Mouse (Mus musculus) limb, embryonic 14.5 days (tissue): Measurements from ENCODE around the gene Aars2. TPM values are rescaled to one million over a fixed set of nuclear protein-coding genes. Genes with fewer than 3 reads are reported as not detected.

Source experiments
- ATAC-seq: fragments of 200-750 bp; cut with Nextera tagmentation; 2 replicates; pipeline ENCODE4 v1.8.0; 2017; ENCODE audit warnings: low read depth, moderate number of reproducible peaks, moderate TSS enrichment; ENCODE audit not compliant: low FRiP score
- DNase-seq: peaks from one replicate; pipeline ENCODE4 v3.0.0-alpha.2; 2015; ENCODE audit warnings: low spot score
- H3K27ac ChIP-seq: fragments of 300-500 bp; sonication (generic); replicated peaks from 2 replicates; pipeline ENCODE4 v1.5.1; 2014; ENCODE audit warnings: low read depth, mild to moderate bottlenecking, low read length, moderate library complexity, mixed read lengths
- H3K27me3 ChIP-seq: fragments of 300-500 bp; sonication (generic); 2 replicates; pipeline ENCODE4 v1.6.1; 2014; ENCODE audit warnings: low read length, mixed read lengths; ENCODE audit not compliant: control insufficient read depth, insufficient read depth
- H3K36me3 ChIP-seq: fragments of 300-500 bp; sonication (generic); 2 replicates; pipeline ENCODE4 v1.6.1; 2014; ENCODE audit warnings: mild to moderate bottlenecking, low read length, moderate library complexity, mixed read lengths; ENCODE audit not compliant: control insufficient read depth, insufficient read depth
- H3K4me1 ChIP-seq: fragments of 300-500 bp; sonication (generic); 2 replicates; pipeline ENCODE4 v1.6.1; 2014; ENCODE audit warnings: antibody characterized with exemption, low read length, mixed read lengths; ENCODE audit not compliant: control insufficient read depth, insufficient read depth
- H3K4me2 ChIP-seq: fragments of 300-500 bp; sonication (generic); replicated peaks from 2 replicates; pipeline ENCODE4 v1.6.1; 2014; ENCODE audit warnings: low read depth, mild to moderate bottlenecking, low read length, moderate library complexity; ENCODE audit not compliant: severe bottlenecking
- H3K4me3 ChIP-seq: fragments of 300-500 bp; sonication (generic); replicated peaks from 2 replicates; pipeline ENCODE4 v1.5.1; 2014; ENCODE audit warnings: low read length
- H3K9ac ChIP-seq: fragments of 300-500 bp; sonication (generic); 2 replicates; pipeline ENCODE4 v1.6.1; 2014; ENCODE audit warnings: mild to moderate bottlenecking, low read depth, low read length, moderate library complexity; ENCODE audit not compliant: severe bottlenecking
- H3K9me3 ChIP-seq: fragments of 300-500 bp; sonication (generic); 2 replicates; pipeline ENCODE4 v1.6.1; 2016; ENCODE audit warnings: low read length; ENCODE audit not compliant: control insufficient read depth
- POLR2A ChIP-seq: fragments of 200-500 bp; IDR thresholded peaks from 2 replicates; pipeline ENCODE4 v1.8.0; 2012; ENCODE audit warnings: inconsistent platforms, mild to moderate bottlenecking, moderate library complexity, borderline replicate concordance; ENCODE audit not compliant: insufficient read depth, insufficient read length; ENCODE audit errors: extremely low read depth
- WGBS: fragments of 180-500 bp; shearing (Covaris S2); extraction: QIAGEN DNeasy Blood & Tissue Kit; methylation state at CpG from one replicate; pipeline ENCODE4 v1.1.7; 2014; 5-methylcytosine and 5-hydroxymethylcytosine counted together
- polyA plus RNA-seq, 2 experiments: library from polyadenylated mRNA; depleted of rRNA in 1 of 2; stranded (reverse) in 1 of 2; unstranded in 1 of 2; fragments of >200 nt; fragmentation: Nextera tagmentation in 1 of 2; extraction: Ambion mirVana in 1 of 2; gene quantifications; 2 replicates each; pipeline versions ENCODE4 v1.2.1 to v1.2.3; 2012 to 2014

Gene Aars2
- polyA plus RNA-seq, 2 experiments: 13.0 to 20.8 TPM

GRCm38 (mm10) chr17:45557998-45558862 is 51.6 kb downstream of the Aars2 start:
- peak overlapping the region; percentile 12; the same call in 1 of the 2 replicates for H3K9ac ChIP-seq
- H3K9me3 ChIP-seq: no peaks in the 10 kb centered on the region
- H3K27ac ChIP-seq: no peak overlapping the region
- no peak for TF ChIP-seq POLR2A
- no peak overlapping the region for H3K4me3 ChIP-seq
- no peak for DNase-seq
- ATAC-seq: no peak
- peaks cover 9% of the 10 kb centered on the region for H3K4me1 ChIP-seq
- no peaks in the 10 kb centered on the region for H3K36me3 ChIP-seq
- H3K4me2 ChIP-seq: no peak overlapping the region
- no peaks in the 10 kb centered on the region for H3K27me3 ChIP-seq
- WGBS: 68% methylated on average over 14 of the region's 16 CpGs

- no peaks in the 10 kb centered on the region for H3K27me3 ChIP-seq
- no peaks in the 10 kb centered on the region for H3K36me3 ChIP-seq
- TF ChIP-seq POLR2A: no peak
- no peak overlapping the region for H3K4me2 ChIP-seq
- ATAC-seq (no peak), DNase-seq (no peak)
- H3K9ac ChIP-seq: no peak overlapping the region
- H3K27ac ChIP-seq: no peak overlapping the region
- H3K4me1 ChIP-seq: peaks cover 15% of the 10 kb centered on the region
- WGBS: 82% methylated on average over 15 of the region's 15 CpGs
- H3K4me3 ChIP-seq: no peak overlapping the region
- H3K9me3 ChIP-seq: no peaks in the 10 kb centered on the region
These were observed 53.3 kb downstream of the Aars2 start for GRCm38 (mm10) chr17:45559732-45560525.

GRCm38 (mm10) chr17:45563216-45563615 is 56.6 kb downstream of the Aars2 start:
- no peak for DNase-seq
- Histone ChIP-seq H3K27me3 (no peaks in the 10 kb centered on the region), H3K4me1 (peaks cover 14% of the 10 kb centered on the region; the same call in 1 of the 2 replicates), H3K9ac (no peak overlapping the region; the same call in 1 of the 2 replicates), H3K4me3 (peak overlapping the region; percentile 86; the same call in 1 of the 2 replicates), H3K9me3 (no peaks in the 10 kb centered on the region), H3K27ac (no peak overlapping the region), H3K4me2 (peak overlapping the region; percentile 89), H3K36me3 (peaks cover 24% of the 10 kb centered on the region)
- no peak for TF ChIP-seq POLR2A
- 73% methylated on average over 12 of the region's 12 CpGs for WGBS
- no peak for ATAC-seq

- H3K27me3 ChIP-seq: no peaks in the 10 kb centered on the region
- DNase-seq: peak; percentile 92
- H3K4me2 ChIP-seq: peak within 1 kb of the TSS; percentile 89
- 0 out of 2 replicates have a peak, but pooled peaks have one; percentile 24 for TF ChIP-seq POLR2A
- WGBS: 2% methylated on average over 37 of the region's 61 CpGs
- peak within 1 kb of the TSS; percentile 86 for H3K9ac ChIP-seq
- no peaks in the 10 kb centered on the region for H3K9me3 ChIP-seq
- H3K4me1 ChIP-seq: peaks cover 14% of the 10 kb centered on the region; the same call in 1 of the 2 replicates
- H3K27ac ChIP-seq: peak within 1 kb of the TSS; percentile 78
- peak; percentile 82 for ATAC-seq
- H3K36me3 ChIP-seq: peaks cover 30% of the 10 kb centered on the region
- peak within 1 kb of the TSS; percentile 86 for H3K4me3 ChIP-seq
These were observed 57.3 kb downstream of the Aars2 start, which contains the start of gene Slc35b2 for GRCm38 (mm10) chr17:45563655-45564530. Gene Slc35b2, plus strand, starts transcription at chr17:45563874.
